Mouse (Mus musculus): ENCODE results near the gene Adamts2.

Gene Adamts2

DNA sequence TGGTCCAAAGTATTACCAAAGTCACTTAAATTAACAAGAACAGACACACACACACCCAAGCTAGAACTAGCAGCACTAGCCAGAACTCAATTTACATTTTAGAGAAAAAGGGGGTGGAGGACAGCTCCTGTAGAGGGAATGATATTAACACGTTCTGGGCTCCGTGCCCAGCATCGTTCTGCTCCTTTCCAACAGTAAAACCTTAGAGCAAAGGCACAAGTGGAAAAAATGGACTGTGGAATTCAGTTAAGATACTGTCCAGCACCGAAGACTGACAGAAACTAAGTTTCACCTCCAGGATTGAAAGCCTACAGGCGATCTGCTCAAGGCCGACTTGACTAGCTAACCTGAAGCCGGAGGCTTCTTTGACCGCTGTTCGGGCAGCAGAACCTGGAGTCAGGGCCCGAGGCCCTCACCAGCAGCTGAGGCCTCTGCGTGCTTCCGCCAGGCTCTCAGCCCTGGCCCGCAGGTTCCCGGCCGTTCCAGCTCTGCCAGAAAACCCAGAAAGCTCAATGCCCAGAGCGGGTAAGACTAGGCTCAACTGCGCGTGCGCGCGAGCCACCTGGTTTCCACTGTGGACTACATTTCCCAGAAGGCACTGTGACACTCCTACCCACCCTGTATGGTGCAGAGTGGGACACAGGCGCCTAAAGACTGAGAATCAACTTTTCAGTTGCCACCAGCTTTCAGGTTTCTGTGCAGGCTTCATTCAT, 239.3 kb downstream of the Adamts2 start, which contains the start of gene Zfp879:
Gene Zfp879, minus strand, starts transcription at position 530 of the 713 bp plus-strand sequence.
- DNase-seq (ENCODE audit: low read depth in 2 of 2, low spot score in 2 of 2): peak; percentile 81 to 86

DNA sequence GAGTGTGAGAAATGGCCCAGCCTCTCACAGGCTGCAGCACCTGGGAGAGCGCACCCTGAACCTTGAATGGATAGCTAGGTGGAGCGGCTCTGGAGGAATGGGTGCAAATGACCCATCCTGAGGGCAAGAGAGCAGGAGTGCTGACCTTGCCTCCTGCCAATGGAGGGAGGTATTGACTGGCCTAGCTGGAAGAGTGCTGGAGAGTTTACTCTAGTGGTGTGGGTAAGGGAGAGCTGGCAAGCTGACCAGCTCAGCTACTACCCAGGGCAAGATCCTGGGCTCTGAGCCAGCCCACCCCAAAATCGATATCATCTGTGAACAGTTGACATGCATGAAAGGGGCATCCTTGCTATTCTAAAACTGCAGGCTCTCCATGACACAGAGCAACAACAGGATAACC, 244.1 kb downstream of the Adamts2 start:
- no peak for DNase-seq (ENCODE audit: low read depth in 2 of 2, low spot score in 2 of 2)

DNA sequence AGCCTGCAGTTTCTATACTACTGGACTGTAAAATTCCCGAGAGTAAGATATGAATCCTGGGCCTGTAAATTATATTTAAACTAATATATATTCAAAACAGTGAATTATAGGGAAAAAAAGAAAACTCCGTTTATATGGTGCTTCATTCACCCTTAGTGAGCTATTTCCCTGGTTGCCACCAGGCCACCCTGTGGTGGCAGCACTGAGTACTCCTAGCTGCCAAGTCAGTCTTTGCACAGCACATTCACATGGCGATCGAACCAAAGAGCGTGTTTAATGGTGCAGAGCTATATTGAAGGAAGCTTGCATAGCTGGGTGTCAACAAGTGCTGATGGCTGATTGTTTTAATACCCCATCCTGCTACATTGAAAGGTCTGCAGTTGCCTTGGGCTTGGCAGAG, 245.2 kb downstream of the Adamts2 start:
- DNase-seq (ENCODE audit: low read depth in 2 of 2, low spot score in 2 of 2): no peak

DNA sequence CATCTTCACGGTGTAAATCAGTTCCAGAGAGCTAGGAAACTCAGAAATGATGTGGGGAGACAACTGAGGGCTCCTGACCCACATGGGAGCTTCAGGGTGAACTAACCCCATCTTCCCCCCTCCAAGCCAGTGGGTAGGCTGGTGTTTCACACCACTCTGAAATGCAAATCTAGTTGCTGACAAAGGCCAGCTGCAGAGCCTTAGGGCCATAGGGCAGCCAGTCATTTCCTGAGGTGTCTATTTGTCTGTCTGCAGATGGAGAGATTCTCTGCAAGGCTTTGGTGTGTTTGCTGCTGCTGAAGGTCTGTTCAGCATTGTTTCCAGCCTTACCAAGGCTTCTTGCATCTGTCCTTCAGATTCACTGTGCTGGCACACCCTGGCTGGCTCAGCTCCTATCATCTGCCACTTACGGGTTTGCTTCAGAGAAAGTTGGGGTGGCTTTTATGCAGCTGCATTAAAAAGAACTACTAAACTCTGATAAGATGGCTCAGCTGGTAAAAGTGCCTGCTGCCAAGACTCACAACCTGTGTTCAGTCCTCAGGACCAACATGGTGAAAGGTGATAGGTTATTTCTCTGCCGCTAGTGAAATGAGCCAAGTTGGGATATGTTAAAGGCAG, 246.7 kb downstream of the Adamts2 start:
- DNase-seq (ENCODE audit: low read depth in 2 of 2, low spot score in 2 of 2): no peak

- no peak for DNase-seq (ENCODE audit: low read depth in 2 of 2, low spot score in 2 of 2)
Observed at GRCm38 (mm10) chr11:50849310-50849709, 247.4 kb downstream of the Adamts2 start.

DNA sequence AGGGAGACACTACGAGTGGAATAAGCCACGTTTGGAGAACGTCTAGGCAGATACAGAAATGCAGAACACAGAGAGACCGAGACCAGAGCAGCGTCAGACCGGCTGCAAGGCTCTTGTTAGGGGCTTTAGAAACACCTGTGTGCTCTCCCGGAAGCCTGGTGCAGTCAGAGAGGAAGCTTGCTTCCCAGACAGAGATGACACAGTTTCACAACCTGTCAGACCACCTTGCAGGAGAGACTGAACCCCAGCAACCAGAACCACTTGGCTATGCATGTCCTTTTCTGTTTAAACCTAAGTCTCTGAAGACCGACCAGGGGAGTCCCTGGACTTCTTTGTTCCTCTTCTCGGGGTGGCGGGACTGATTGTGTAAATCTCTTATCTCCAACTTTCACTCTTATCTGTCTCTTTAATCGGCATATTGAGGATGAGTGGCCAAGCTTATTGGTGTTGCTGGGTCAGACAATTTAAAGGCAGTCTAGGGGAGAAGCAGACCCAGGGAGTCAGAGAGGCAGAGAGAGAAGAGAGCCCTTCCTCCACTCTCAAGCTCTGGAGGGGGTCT, 248.4 kb downstream of the Adamts2 start, which contains the start of gene Grm6:
Gene Grm6, plus strand, starts transcription at position 509 of the 559 bp plus-strand sequence.
- no peak for DNase-seq (ENCODE audit: low read depth in 2 of 2, low spot score in 2 of 2)

- no peak for DNase-seq (ENCODE audit: low read depth in 2 of 2, low spot score in 2 of 2)
Observed at GRCm38 (mm10) chr11:50850989-50851601, 249.2 kb downstream of the Adamts2 start.
